Mouse (Mus musculus) lung, embryonic 14.5 days (tissue): ENCODE measurements at regions not wholly inside any gene's neighbourhood (a gene's known extent, or its start where the extent isn't known, plus 50 kb on each side); places are given as distances from the start of the nearest gene placed in this dataset.

Source experiments
- ATAC-seq: fragments of 200-750 bp; cut with Nextera tagmentation; 2 replicates; pipeline ENCODE4 v1.8.0; 2017; ENCODE audit warnings: mild to moderate bottlenecking, moderate TSS enrichment, moderate library complexity; ENCODE audit not compliant: insufficient read depth
- DNase-seq: peaks from one replicate; pipeline ENCODE4 v3.0.0-alpha.2; 2015
- H3K27ac ChIP-seq: fragments of 300-500 bp; sonication (generic); 2 replicates; pipeline ENCODE4 v1.5.1; 2014; ENCODE audit warnings: low read depth, mild to moderate bottlenecking, moderate library complexity
- H3K27me3 ChIP-seq: fragments of 300-500 bp; sonication (generic); 2 replicates; pipeline ENCODE4 v1.6.1; 2014; ENCODE audit warnings: low read length, control low read depth; ENCODE audit not compliant: insufficient read depth
- H3K36me3 ChIP-seq: fragments of 300-500 bp; sonication (generic); 2 replicates; pipeline ENCODE4 v1.6.1; 2014; ENCODE audit warnings: control low read depth; ENCODE audit not compliant: insufficient read depth
- H3K4me1 ChIP-seq: fragments of 300-500 bp; sonication (generic); 2 replicates; pipeline ENCODE4 v1.6.1; 2014; ENCODE audit warnings: antibody characterized with exemption, control low read depth; ENCODE audit not compliant: insufficient read depth
- H3K4me2 ChIP-seq: fragments of 300-500 bp; sonication (generic); 2 replicates; pipeline ENCODE4 v1.6.1; 2014; ENCODE audit warnings: mild to moderate bottlenecking
- H3K4me3 ChIP-seq: fragments of 300-500 bp; sonication (generic); 2 replicates; pipeline ENCODE4 v1.5.1; 2014; ENCODE audit warnings: low read depth, low read length
- H3K9ac ChIP-seq: fragments of 300-500 bp; sonication (generic); 2 replicates; pipeline ENCODE4 v1.6.1; 2014
- H3K9me3 ChIP-seq: fragments of 300-500 bp; sonication (generic); 2 replicates; pipeline ENCODE4 v1.6.1; 2016; ENCODE audit warnings: low read depth, low read length, control low read depth
- CTCF ChIP-seq: IDR thresholded peaks from 2 replicates; pipeline ENCODE4 v1.5.1; 2016; ENCODE audit warnings: antibody characterized with exemption, low read depth
- WGBS: fragments of 180-500 bp; shearing (Covaris S2); extraction: QIAGEN DNeasy Blood & Tissue Kit; methylation state at CpG from one replicate; pipeline ENCODE4 v1.1.7; 2014; 5-methylcytosine and 5-hydroxymethylcytosine counted together

DNA sequence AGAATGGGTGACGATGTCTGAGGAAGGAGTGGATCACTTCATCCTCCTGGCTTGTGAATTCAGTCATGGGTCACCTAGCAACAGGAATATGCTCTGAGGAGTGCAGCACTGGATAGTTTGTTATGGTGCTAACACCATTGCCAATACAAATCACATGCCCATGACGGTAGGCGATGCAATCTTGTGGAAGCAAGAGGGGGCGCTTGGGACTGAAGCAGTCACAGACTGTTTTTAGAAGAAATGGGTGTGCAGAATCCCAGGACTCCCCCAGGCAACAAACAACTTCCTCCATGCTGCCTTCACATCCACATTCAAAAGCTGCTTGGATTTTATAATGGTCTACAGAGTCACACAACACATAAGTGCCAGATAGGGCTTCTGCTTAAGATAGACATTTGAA lies 221.5 kb downstream of the Tmem182 start:
- H3K4me3 ChIP-seq = no peak overlapping the region
- H3K9me3 ChIP-seq = no peaks in the 10 kb centered on the region
- no peaks in the 10 kb centered on the region for H3K4me1 ChIP-seq
- H3K27me3 ChIP-seq = no peaks in the 10 kb centered on the region
- no peak overlapping the region for H3K4me2 ChIP-seq
- H3K36me3 ChIP-seq = no peaks in the 10 kb centered on the region
- WGBS = 88% methylated on average over 4 of the region's 4 CpGs
- no peak for TF ChIP-seq CTCF
- ATAC-seq = no peak
- no peak overlapping the region for H3K27ac ChIP-seq
- no peak overlapping the region for H3K9ac ChIP-seq
- no peak for DNase-seq

- Histone ChIP-seq H3K4me3 (no peak overlapping the region), H3K4me2 (no peak overlapping the region), H3K27ac (no peak overlapping the region), H3K4me1 (no peaks in the 10 kb centered on the region), H3K9me3 (no peaks in the 10 kb centered on the region), H3K9ac (no peak overlapping the region), H3K27me3 (no peaks in the 10 kb centered on the region), H3K36me3 (no peaks in the 10 kb centered on the region)
- TF ChIP-seq CTCF = no peak
- DNase-seq (peak; percentile 18), ATAC-seq (no peak)
- 50% methylated on average over 4 of the region's 4 CpGs for WGBS
These were observed 222.2 kb downstream of the Tmem182 start for GRCm38 (mm10) chr1:41027540-41027978.

GRCm38 (mm10) chr1:41028021-41028420 lies 222.6 kb downstream of the Tmem182 start:
- no peaks in the 10 kb centered on the region for H3K36me3 ChIP-seq
- DNase-seq (no peak), ATAC-seq (no peak)
- no peaks in the 10 kb centered on the region for H3K27me3 ChIP-seq
- H3K4me1 ChIP-seq = no peaks in the 10 kb centered on the region
- WGBS = 80% methylated on average over 2 of the region's 2 CpGs
- H3K9ac ChIP-seq = no peak overlapping the region
- H3K27ac ChIP-seq = no peak overlapping the region
- H3K9me3 ChIP-seq = no peaks in the 10 kb centered on the region
- TF ChIP-seq CTCF = no peak
- H3K4me2 ChIP-seq = no peak overlapping the region
- H3K4me3 ChIP-seq = no peak overlapping the region

DNA sequence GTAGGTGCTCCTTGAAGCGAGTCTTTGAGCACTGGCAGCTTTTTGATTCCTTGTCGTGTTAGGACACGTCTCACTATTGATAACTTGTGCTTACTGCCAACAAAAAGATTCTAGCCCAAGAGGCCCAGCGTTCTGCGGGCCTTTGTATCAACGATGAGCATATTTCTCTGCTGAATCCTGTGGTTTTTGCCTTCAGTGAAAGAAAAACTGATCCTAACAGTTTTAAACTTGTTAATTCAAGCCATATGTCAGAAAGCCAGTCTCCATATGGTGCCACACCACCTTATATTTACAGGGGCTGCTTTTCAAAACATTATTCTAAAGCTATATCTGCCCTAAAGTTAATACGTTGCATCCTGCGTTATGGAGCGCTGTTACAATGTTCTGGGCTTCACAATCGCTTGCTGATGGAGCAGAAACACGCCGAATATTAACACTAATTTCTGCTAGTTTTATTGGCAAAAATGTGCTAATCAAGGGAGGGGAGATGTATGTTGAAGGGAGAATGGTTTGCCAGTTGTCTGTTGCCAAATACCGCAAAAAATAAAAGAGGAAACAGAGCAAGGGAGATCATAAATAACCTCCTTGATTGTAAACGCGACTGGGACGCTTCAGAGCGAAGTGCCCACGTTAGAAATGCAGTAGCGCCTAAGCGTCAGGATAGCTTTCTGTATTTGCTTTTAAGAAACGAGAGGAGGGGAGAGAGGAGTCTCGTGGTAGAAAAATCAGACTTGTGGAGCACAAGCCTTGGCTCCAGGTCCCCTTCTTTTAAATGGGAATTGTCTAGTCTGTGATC lies 229.9 kb downstream of the Tmem182 start:
- H3K4me2 ChIP-seq = no peak overlapping the region
- H3K27ac ChIP-seq = no peak overlapping the region
- H3K9me3 ChIP-seq = no peaks in the 10 kb centered on the region

DNA sequence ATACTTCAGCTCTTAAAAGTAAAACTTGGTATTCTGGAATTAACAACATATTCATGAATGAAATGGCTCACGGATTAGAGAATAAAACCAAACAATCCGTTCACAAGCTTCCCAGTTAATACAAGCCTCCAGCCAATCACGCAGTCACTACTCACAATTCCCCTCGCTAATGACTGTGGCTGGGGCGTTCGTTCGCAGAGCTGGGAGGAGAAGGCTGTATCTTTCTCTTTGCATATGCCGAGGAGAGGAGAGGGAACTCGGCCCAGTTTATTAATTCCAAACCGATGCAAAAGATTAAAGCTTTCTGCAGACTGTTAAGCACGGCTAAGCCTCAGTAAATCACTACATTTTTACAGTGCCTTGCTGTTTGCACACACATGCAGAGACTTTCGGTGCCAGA lies 231.5 kb downstream of the Tmem182 start:
- WGBS = 74% methylated on average over 12 of the region's 12 CpGs
- no peak overlapping the region for H3K27ac ChIP-seq
- ATAC-seq (no peak), DNase-seq (no peak)
- H3K36me3 ChIP-seq = no peaks in the 10 kb centered on the region
- H3K9ac ChIP-seq = no peak overlapping the region
- no peaks in the 10 kb centered on the region for H3K4me1 ChIP-seq
- H3K27me3 ChIP-seq = no peaks in the 10 kb centered on the region
- H3K9me3 ChIP-seq = no peaks in the 10 kb centered on the region
- no peak overlapping the region for H3K4me2 ChIP-seq
- TF ChIP-seq CTCF = no peak
- H3K4me3 ChIP-seq = no peak overlapping the region

More for the DNA sequence above, 229.9 kb downstream of the Tmem182 start:
- no peak for TF ChIP-seq CTCF
- no peak overlapping the region for H3K9ac ChIP-seq
- no peaks in the 10 kb centered on the region for H3K27me3 ChIP-seq
- H3K4me1 ChIP-seq = no peaks in the 10 kb centered on the region
- DNase-seq (no peak), ATAC-seq (no peak)
- WGBS = 61% methylated on average over 22 of the region's 22 CpGs
- H3K4me3 ChIP-seq = no peak overlapping the region
- no peaks in the 10 kb centered on the region for H3K36me3 ChIP-seq

GRCm38 (mm10) chr1:41054426-41054955 lies 249.1 kb downstream of the Tmem182 start:
- H3K36me3 ChIP-seq = no peaks in the 10 kb centered on the region
- H3K4me1 ChIP-seq = no peaks in the 10 kb centered on the region
- DNase-seq = no peak
- no peak for TF ChIP-seq CTCF
- no peak for ATAC-seq
- H3K27me3 ChIP-seq = no peaks in the 10 kb centered on the region
- H3K4me2 ChIP-seq = no peak overlapping the region
- no peak overlapping the region for H3K27ac ChIP-seq
- H3K9me3 ChIP-seq = no peaks in the 10 kb centered on the region
- WGBS = 84% methylated on average over 5 of the region's 5 CpGs
- no peak overlapping the region for H3K9ac ChIP-seq
- H3K4me3 ChIP-seq = no peak overlapping the region

DNA sequence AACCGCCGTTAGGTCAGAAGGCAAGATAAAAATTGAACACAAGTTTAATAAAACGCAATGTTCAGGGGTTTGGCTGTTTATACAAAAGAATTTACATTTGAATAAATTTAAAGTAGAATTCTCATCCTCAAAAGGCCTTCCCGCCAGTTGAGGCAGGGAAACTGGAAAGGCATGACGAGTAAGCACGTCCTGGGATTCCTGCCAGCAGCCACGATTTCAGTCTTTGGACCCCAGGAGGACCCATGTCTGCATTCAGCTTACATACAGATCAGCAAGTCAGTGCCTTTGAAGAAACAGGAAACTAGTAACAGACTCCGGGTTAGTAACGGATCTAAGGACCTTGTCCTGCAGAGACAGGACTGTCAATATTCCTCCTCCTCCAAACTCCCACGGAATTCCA lies 250.4 kb downstream of the Tmem182 start:
- Histone ChIP-seq H3K4me1 (no peaks in the 10 kb centered on the region), H3K36me3 (no peaks in the 10 kb centered on the region), H3K9me3 (no peaks in the 10 kb centered on the region), H3K27ac (no peak overlapping the region), H3K4me2 (no peak overlapping the region), H3K9ac (no peak overlapping the region), H3K4me3 (no peak overlapping the region), H3K27me3 (no peaks in the 10 kb centered on the region)
- peak; percentile 26 for DNase-seq
- ATAC-seq = no peak
- no peak for TF ChIP-seq CTCF
- WGBS = 63% methylated on average over 10 of the region's 10 CpGs
